Mouse (Mus musculus): Measurements from ENCODE around the gene Efna2. TPM values are rescaled to one million over a fixed set of nuclear protein-coding genes. Genes with fewer than 3 reads are reported as not detected.

Gene Efna2
- total and polyA plus RNA-seq, 2 experiments from 2014 or later, result 51.1 to 52.1 TPM

GRCm38 (mm10) chr10:80174705-80175104 lies 4.6 kb upstream of the Efna2 start:
- Histone ChIP-seq H3K9me3 (ENCODE audit: low read length) (no peaks in the 10 kb centered on the region), H3K9ac (replicated peaks; ENCODE audit: low read length, poor library complexity, severe bottlenecking) (no peak overlapping the region), H3K4me1 (ENCODE audit: insufficient read depth, low read length) (0 out of 2 replicates have a peak, but pooled peaks cover 3% of the 10 kb centered on the region), H3K4me3 (ENCODE audit: low read depth, low read length) (no peak overlapping the region), H3K27me3 (ENCODE audit: insufficient read depth, low read length) (no peaks in the 10 kb centered on the region), H3K27ac (ENCODE audit: low read depth, low read length) (no peak overlapping the region), H3K36me3 (ENCODE audit: insufficient read depth, low read length) (peaks cover 18% of the 10 kb centered on the region), H3K4me2 (ENCODE audit: low read depth, low read length, poor library complexity, severe bottlenecking) (no peak overlapping the region)
- DNase-seq (ENCODE audit: low spot score) (no peak), ATAC-seq (ENCODE audit: low FRiP score) (no peak)
- peak; percentile 57 for TF ChIP-seq CTCF (IDR thresholded peaks at IDR 0.05)
- 30% methylated on average over 2 of the region's 2 CpGs for WGBS

GRCm38 (mm10) chr10:80175536-80176269 lies 3.6 kb upstream of the Efna2 start:
- TF ChIP-seq CTCF (IDR thresholded peaks at IDR 0.05), result peak; percentile 77
- ATAC-seq (ENCODE audit: low FRiP score) (no peak; the same call in 1 of the 2 replicates), DNase-seq (ENCODE audit: low spot score) (peak; percentile 69)
- H3K27ac ChIP-seq (ENCODE audit: low read depth, low read length), result no peak overlapping the region
- no peak overlapping the region for H3K4me2 ChIP-seq (ENCODE audit: low read depth, low read length, poor library complexity, severe bottlenecking)
- peaks cover 9% of the 10 kb centered on the region; the same call in 1 of the 2 replicates for H3K4me1 ChIP-seq (ENCODE audit: insufficient read depth, low read length)
- no peaks in the 10 kb centered on the region for H3K27me3 ChIP-seq (ENCODE audit: insufficient read depth, low read length)
- 20% methylated on average over 4 of the region's 4 CpGs for WGBS
- no peak overlapping the region for H3K9ac ChIP-seq (replicated peaks; ENCODE audit: low read length, poor library complexity, severe bottlenecking)
- no peaks in the 10 kb centered on the region for H3K9me3 ChIP-seq (ENCODE audit: low read length)
- no peak overlapping the region for H3K4me3 ChIP-seq (ENCODE audit: low read depth, low read length)
- H3K36me3 ChIP-seq (ENCODE audit: insufficient read depth, low read length), result peaks cover 11% of the 10 kb centered on the region

- DNase-seq (ENCODE audit: low spot score) (no peak), ATAC-seq (ENCODE audit: low FRiP score) (no peak)
- no peaks in the 10 kb centered on the region for H3K9me3 ChIP-seq (ENCODE audit: low read length)
- H3K36me3 ChIP-seq (ENCODE audit: insufficient read depth, low read length), result peaks cover 7% of the 10 kb centered on the region; the same call in 1 of the 2 replicates
- WGBS, result 72% methylated on average over 5 of the region's 5 CpGs
- peaks cover 15% of the 10 kb centered on the region; the same call in 1 of the 2 replicates for H3K4me1 ChIP-seq (ENCODE audit: insufficient read depth, low read length)
- H3K4me2 ChIP-seq (ENCODE audit: low read depth, low read length, poor library complexity, severe bottlenecking), result no peak overlapping the region
- H3K9ac ChIP-seq (replicated peaks; ENCODE audit: low read length, poor library complexity, severe bottlenecking), result no peak overlapping the region
- TF ChIP-seq CTCF (IDR thresholded peaks at IDR 0.05), result no peak
- H3K27ac ChIP-seq (ENCODE audit: low read depth, low read length), result no peak overlapping the region
- no peak overlapping the region for H3K4me3 ChIP-seq (ENCODE audit: low read depth, low read length)
- H3K27me3 ChIP-seq (ENCODE audit: insufficient read depth, low read length), result no peaks in the 10 kb centered on the region
These were observed 2.9 kb upstream of the Efna2 start for GRCm38 (mm10) chr10:80176270-80176834.

GRCm38 (mm10) chr10:80177441-80178279 lies 1.6 kb upstream of the Efna2 start:
- Histone ChIP-seq H3K4me1 (ENCODE audit: insufficient read depth, low read length) (peaks cover 22% of the 10 kb centered on the region; the same call in 1 of the 2 replicates), H3K27ac (ENCODE audit: low read depth, low read length) (no peak overlapping the region)
- DNase-seq (ENCODE audit: low spot score), result no peak

GRCm38 (mm10) chr10:80180288-80180687 lies 1.0 kb downstream of the Efna2 start:
- Histone ChIP-seq H3K9ac (replicated peaks; ENCODE audit: low read length, poor library complexity, severe bottlenecking) (peak overlapping the region; percentile 81), H3K27me3 (ENCODE audit: insufficient read depth, low read length) (no peaks in the 10 kb centered on the region), H3K4me2 (ENCODE audit: low read depth, low read length, poor library complexity, severe bottlenecking) (peak overlapping the region; percentile 86), H3K4me1 (ENCODE audit: insufficient read depth, low read length) (peaks cover 18% of the 10 kb centered on the region; the same call in 1 of the 2 replicates), H3K9me3 (ENCODE audit: low read length) (no peaks in the 10 kb centered on the region), H3K27ac (ENCODE audit: low read depth, low read length) (no peak overlapping the region), H3K4me3 (ENCODE audit: low read depth, low read length) (peak overlapping the region; percentile 68), H3K36me3 (ENCODE audit: insufficient read depth, low read length) (no peaks in the 10 kb centered on the region)
- DNase-seq (ENCODE audit: low spot score), result no peak
- WGBS, result 12% methylated on average over 6 of the region's 6 CpGs
- ATAC-seq (ENCODE audit: low FRiP score), result no peak
- no peak for TF ChIP-seq CTCF (IDR thresholded peaks at IDR 0.05)

More at GRCm38 (mm10) chr10:80177441-80178279, 1.6 kb upstream of the Efna2 start:
- H3K36me3 ChIP-seq (ENCODE audit: insufficient read depth, low read length), result no peaks in the 10 kb centered on the region
- H3K27me3 ChIP-seq (ENCODE audit: insufficient read depth, low read length), result no peaks in the 10 kb centered on the region
- 41% methylated on average over 7 of the region's 7 CpGs for WGBS
- no peak overlapping the region for H3K9ac ChIP-seq (replicated peaks; ENCODE audit: low read length, poor library complexity, severe bottlenecking)
- no peak for TF ChIP-seq CTCF (IDR thresholded peaks at IDR 0.05)
- no peak overlapping the region for H3K4me3 ChIP-seq (ENCODE audit: low read depth, low read length)
- no peak for ATAC-seq (ENCODE audit: low FRiP score)
- no peaks in the 10 kb centered on the region for H3K9me3 ChIP-seq (ENCODE audit: low read length)
- H3K4me2 ChIP-seq (ENCODE audit: low read depth, low read length, poor library complexity, severe bottlenecking), result no peak overlapping the region
